Mouse (Mus musculus) neutrophil, adult 83 days (primary cell): ENCODE data around the gene Snx25. TPM values are rescaled to one million over a fixed set of nuclear protein-coding genes. Genes with fewer than 3 reads are reported as not detected.

Experiments used
- total RNA-seq, 2 experiments: library from RNA; stranded (reverse); gene quantifications; one replicate each; pipeline ENCODE4 v1.2.4; 2023

The Snx25 gene
- total RNA-seq: 1 to 10 TPM; 5.8 to 6.2 TPM

GRCm38 (mm10) chr8:46152064-46153031, at the start of gene Snx25:
Gene Snx25, minus strand, starts transcription at chr8:46152159.

GRCm38 (mm10) chr8:46151202-46152062, 527 bp downstream of the Snx25 start, which contains the start of gene Cfap97:
Gene Cfap97, plus strand, starts transcription at chr8:46151771.

GRCm38 (mm10) chr8:46005596-46005995, 146.4 kb downstream of the Snx25 start, which contains the start of gene Ankrd37:
Gene Ankrd37, minus strand, starts transcription at chr8:46005707.

GRCm38 (mm10) chr8:45999138-45999783, 152.7 kb downstream of the Snx25 start, which contains the start of gene Lrp2bp:
Gene Lrp2bp, plus strand, starts transcription at chr8:45999303.

Other genes starting within 250 kb of the Snx25 start
- gene Ccdc110, start 217.5 kb downstream of the Snx25 start, total RNA-seq: not detected
- gene 1700029J07Rik, start 176.9 kb downstream of the Snx25 start, total RNA-seq: under 1 TPM; 0.13 to 0.35 TPM
- gene Ufsp2, start 176.6 kb downstream of the Snx25 start, total RNA-seq: 10 to 100 TPM; 26.1 to 30.6 TPM
- under 1 TPM in 1 of 2 experiments, not detected in 1; 0.22 TPM for gene Lrp2bp, start 152.9 kb downstream of the Snx25 start, total RNA-seq
- 1 to 10 TPM; 1.0 to 1.3 TPM for gene Ankrd37, start 146.5 kb downstream of the Snx25 start, total RNA-seq
- gene Cfap97, start 388 bp downstream of the Snx25 start, total RNA-seq: 1 to 10 TPM; 7.5 to 7.6 TPM
- gene Slc25a4, start 59.1 kb upstream of the Snx25 start, total RNA-seq: 10 to 100 TPM; 21.1 to 21.7 TPM
- gene Helt, start 142.5 kb upstream of the Snx25 start, total RNA-seq: not detected